Mouse (Mus musculus): Measurements from ENCODE around the gene Olfr370. TPM values are rescaled to one million over a fixed set of nuclear protein-coding genes. Genes with fewer than 3 reads are reported as not detected.
"Not testable (repeated sequence)": the region's sequence is repeated elsewhere in the genome, so short reads cannot be mapped to it uniquely, and the experiment has no call there.

Olfr370 gene
- polyA plus RNA-seq, 1 experiment from 2014 or later, result not detected

DNA sequence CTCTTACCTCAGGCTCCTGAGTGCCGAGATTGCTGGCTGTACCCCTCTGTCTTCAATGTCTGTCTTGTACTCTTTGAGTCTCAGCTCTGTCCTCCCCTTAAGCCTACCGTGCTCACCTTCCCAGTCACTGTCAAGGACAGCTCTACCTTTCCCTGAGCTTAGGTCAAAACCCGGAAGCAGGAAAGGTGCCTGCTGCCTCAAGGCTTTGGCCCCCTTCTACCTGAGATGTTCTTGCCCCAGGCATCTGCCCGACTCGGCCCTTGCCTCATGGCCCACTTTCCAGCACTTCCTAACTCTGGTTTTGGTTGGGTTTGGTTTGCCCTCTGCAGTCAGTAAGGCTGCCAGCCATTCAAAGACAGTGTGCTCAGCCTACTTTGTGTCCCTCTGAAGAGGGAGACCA lies 33.2 kb downstream of the Olfr370 start:
- H3K27ac ChIP-seq, result no peak overlapping the region
- H3K9ac ChIP-seq, result no peak overlapping the region
- no peak overlapping the region for H3K4me2 ChIP-seq (replicated peaks)
- H3K36me3 ChIP-seq, result peaks cover 44% of the 10 kb centered on the region
- peaks cover 16% of the 10 kb centered on the region for H3K4me1 ChIP-seq
- no peaks in the 10 kb centered on the region for H3K27me3 ChIP-seq (replicated peaks)
- no peaks in the 10 kb centered on the region for H3K9me3 ChIP-seq
- ATAC-seq (ENCODE audit: low FRiP score, low read depth), result no peak
- WGBS, result 78% methylated on average over 5 of the region's 5 CpGs
- no peak overlapping the region for H3K4me3 ChIP-seq

DNA sequence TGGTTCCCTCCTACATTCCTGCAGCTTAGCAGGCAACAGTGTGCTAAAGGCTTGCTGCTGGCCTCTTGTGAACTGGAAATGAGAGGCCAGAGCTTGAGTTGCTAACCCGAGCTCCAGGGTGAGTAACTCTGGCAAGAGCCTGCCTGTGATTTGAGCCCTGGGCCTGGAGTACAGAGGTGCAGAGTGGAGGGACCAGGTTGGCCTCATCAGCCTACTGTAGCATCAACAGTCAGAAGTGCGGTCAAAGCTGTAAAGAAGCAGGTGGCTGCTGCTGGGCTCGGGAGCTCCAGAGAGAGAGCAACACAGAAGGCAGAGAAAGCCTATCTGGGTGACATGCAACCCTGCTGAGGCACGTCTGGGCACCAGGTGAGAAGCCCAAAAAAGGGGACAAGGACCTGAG lies 33.6 kb downstream of the Olfr370 start:
- 81% methylated on average over 4 of the region's 4 CpGs for WGBS
- Histone ChIP-seq H3K36me3 (peaks cover 47% of the 10 kb centered on the region), H3K4me3 (no peak overlapping the region), H3K4me2 (replicated peaks) (no peak overlapping the region), H3K9ac (no peak overlapping the region), H3K27me3 (replicated peaks) (no peaks in the 10 kb centered on the region), H3K9me3 (no peaks in the 10 kb centered on the region), H3K4me1 (peaks cover 16% of the 10 kb centered on the region), H3K27ac (no peak overlapping the region)
- no peak for ATAC-seq (ENCODE audit: low FRiP score, low read depth)

DNA sequence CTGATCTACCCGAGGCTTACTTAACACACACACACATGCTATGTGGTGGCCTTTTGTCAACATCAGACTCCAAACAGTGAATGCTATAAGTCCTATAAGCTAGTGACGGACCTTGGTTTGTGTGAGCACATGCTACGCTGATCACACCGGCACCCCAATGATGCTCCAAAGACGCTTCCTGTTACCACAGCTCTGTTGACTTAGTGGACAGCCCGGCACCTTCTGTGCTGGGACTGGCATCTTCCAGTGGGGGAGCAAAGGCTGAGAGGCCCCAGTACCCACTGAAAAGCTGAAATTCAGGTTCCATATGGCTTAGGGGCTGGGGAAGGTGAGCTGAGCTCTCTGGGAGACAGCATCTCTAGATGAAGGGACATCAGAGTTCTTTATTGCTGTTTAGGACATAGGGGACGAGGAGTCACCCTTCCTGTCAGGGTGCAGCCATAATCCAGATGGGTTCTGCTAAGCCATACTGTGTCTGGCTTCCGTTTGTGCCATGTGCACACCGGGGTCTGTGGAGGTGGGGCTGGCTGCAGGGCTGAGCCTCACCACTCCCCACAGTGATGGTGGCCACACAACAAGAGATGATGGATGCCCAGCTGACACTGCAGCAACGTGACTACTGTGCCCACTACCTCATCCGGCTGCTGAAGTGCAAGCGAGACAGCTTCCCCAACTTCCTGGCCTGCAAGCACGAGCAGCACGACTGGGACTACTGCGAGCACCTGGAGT lies 34.9 kb downstream of the Olfr370 start:
- Histone ChIP-seq H3K4me3 (no peak overlapping the region), H3K9ac (no peak overlapping the region), H3K36me3 (peaks cover 52% of the 10 kb centered on the region), H3K4me2 (replicated peaks) (no peak overlapping the region), H3K27me3 (replicated peaks) (no peaks in the 10 kb centered on the region), H3K4me1 (peaks cover 21% of the 10 kb centered on the region), H3K27ac (no peak overlapping the region), H3K9me3 (no peaks in the 10 kb centered on the region)
- WGBS, result 87% methylated on average over 14 of the region's 15 CpGs
- ATAC-seq (ENCODE audit: low FRiP score, low read depth), result no peak

DNA sequence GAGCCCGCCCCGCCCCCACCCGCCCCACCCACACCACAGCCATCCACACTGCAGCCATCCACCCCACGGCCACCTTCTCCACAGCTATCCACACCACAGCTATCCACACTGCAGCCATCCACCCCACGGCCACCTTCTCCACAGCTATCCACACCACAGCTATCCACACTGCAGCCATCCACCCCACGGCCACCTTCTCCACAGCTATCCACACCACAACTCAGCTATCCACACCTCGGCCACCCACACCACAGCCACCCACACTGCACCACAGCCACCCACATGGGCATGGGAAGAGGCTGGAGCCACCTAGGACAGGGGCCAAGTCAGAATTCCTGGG lies 35.4 kb downstream of the Olfr370 start:
- H3K27ac ChIP-seq; H3K4me3 ChIP-seq; ATAC-seq (ENCODE audit: low FRiP score, low read depth); H3K27me3 ChIP-seq (replicated peaks); H3K4me2 ChIP-seq (replicated peaks); H3K9ac ChIP-seq; H3K9me3 ChIP-seq: not testable (repeated sequence)
- Histone ChIP-seq H3K4me1 (peaks cover 26% of the 10 kb centered on the region), H3K36me3 (peaks cover 52% of the 10 kb centered on the region)
- WGBS, result 95% methylated on average over 7 of the region's 7 CpGs

DNA sequence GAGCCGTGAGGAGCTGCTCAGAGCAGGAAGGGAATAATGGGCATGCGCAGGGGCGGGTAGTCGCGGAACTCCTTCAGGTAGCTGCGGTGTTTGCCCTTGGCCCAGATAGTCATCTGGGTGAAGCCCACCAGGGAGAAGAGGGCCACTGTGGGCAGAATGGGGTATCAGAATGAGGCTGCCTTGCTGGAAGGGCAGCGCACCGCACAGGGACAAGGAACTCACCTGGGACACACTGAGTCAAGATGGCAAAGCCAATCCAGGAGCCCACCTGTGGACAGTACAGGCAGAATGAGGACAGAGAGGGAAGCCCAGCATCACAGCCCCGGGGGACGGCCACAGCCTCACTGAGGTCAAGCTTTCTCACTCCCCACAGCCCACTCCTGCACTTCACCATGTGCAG lies 36.2 kb downstream of the Olfr370 start:
- ATAC-seq (ENCODE audit: low FRiP score, low read depth), result no peak
- Histone ChIP-seq H3K4me3 (no peak overlapping the region), H3K27me3 (replicated peaks) (no peaks in the 10 kb centered on the region), H3K9ac (no peak overlapping the region), H3K36me3 (peaks cover 52% of the 10 kb centered on the region), H3K4me2 (replicated peaks) (no peak overlapping the region), H3K9me3 (no peaks in the 10 kb centered on the region), H3K4me1 (peaks cover 32% of the 10 kb centered on the region), H3K27ac (no peak overlapping the region)
- 92% methylated on average over 10 of the region's 10 CpGs for WGBS

DNA sequence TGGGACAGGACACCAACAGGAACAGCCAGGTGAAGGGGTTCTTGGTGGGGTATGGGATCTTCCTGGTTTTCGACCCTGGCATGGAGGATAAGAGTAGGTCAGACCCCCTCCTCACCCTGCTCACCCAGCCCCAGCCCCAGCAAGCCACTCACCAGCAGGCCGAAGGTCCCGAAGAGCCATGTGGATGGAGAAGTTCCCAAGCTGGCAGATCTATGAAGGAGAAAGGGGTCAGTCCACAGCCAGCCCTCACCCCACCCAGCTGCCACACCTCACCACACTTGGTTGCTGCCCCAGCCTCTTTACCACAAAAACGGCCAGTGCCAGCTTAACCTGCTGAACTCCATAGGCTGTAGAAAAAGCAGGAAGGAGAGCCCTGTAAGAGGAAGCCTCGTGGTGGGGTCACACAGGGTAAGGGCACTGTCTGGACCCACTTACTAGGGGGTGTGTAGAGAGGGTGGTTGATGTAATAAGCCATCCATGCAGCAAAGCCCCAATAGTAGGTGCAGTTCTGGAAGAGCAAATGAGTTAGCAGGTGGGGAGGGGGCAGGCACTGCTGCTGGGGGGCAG lies 36.7 kb downstream of the Olfr370 start:
- Histone ChIP-seq H3K4me1 (peaks cover 35% of the 10 kb centered on the region), H3K27me3 (replicated peaks) (no peaks in the 10 kb centered on the region), H3K9ac (no peak overlapping the region), H3K4me3 (no peak overlapping the region), H3K36me3 (peaks cover 52% of the 10 kb centered on the region), H3K9me3 (no peaks in the 10 kb centered on the region), H3K27ac (no peak overlapping the region), H3K4me2 (replicated peaks) (no peak overlapping the region)
- ATAC-seq (ENCODE audit: low FRiP score, low read depth), result no peak
- WGBS, result 92% methylated on average over 5 of the region's 5 CpGs

DNA sequence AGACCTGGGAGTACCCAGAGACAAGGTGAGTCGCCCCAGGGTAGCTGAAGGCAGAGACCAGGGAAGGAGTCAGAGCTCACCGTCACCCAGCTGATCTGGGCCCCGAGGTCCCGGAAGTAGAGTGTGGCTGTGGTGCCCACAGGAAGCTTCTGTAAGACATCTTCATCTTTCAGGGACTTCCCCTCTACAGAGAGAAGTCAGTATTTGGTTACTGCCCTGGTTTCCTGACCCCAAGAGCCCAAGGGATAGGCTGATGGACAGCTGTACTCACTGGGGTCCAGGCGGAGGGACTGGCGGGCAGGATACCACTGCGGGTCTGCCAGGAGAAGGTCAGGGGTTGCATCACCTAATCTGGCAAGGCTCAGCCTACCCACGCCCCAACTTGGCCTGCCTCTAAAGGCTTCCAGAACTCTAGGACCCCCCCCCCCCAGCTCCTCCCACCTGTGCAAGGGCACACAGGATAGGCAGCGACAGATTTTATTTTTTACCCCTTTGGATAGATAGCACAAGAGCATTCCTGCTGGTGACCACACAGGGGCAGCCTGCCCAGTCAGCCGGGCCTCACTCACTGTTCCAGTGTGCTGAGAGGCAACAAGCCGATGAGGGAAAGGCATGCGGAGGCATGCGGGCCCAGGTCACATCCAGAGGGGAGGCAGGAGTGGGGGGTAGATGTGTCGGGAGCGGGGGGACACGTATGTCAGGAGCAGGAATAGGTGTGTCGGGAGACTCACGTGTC lies 37.7 kb downstream of the Olfr370 start:
- no peaks in the 10 kb centered on the region for H3K27me3 ChIP-seq (replicated peaks)
- peaks cover 52% of the 10 kb centered on the region for H3K36me3 ChIP-seq
- H3K27ac ChIP-seq, result no peak overlapping the region
- H3K4me1 ChIP-seq, result peaks cover 32% of the 10 kb centered on the region
- H3K9me3 ChIP-seq, result no peaks in the 10 kb centered on the region
- H3K4me2 ChIP-seq (replicated peaks), result no peak overlapping the region
- no peak overlapping the region for H3K9ac ChIP-seq
- 92% methylated on average over 18 of the region's 18 CpGs for WGBS
- no peak for ATAC-seq (ENCODE audit: low FRiP score, low read depth)
- H3K4me3 ChIP-seq, result no peak overlapping the region

DNA sequence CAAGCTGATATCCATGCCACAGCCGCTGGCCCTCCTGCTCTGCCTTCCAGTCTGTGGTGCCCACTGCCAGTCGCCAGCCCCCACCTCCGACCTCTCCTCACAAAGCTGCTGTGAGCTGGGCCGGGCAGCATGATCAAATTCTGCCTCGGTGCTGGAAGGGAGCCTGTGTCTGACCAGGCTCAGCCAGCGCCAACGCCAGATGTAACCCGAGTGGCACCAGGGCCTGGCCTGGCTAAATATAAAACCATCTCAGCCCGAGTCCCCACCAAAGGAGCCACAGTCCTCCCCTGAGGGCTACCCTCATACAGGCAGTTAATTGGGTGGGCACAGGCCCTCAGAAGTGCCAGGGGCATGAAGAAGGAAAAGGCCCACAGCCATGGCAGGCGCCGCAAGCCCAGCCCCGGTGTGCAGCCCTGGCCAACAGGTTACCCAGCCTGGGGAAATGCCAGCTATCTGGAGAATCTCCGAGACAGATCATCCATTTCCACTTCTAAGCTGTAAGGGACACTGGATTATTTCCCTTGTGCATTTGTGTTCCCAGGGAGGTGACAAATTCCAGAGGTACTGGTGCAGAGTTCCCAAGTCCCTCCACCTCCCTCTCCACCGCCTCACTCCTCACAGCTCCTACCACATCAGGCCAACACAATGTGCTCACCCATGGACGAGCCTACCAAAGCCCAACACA lies 39.2 kb downstream of the Olfr370 start:
- Histone ChIP-seq H3K9me3 (no peaks in the 10 kb centered on the region), H3K4me1 (peaks cover 41% of the 10 kb centered on the region), H3K36me3 (peaks cover 46% of the 10 kb centered on the region), H3K27me3 (replicated peaks) (no peaks in the 10 kb centered on the region), H3K4me3 (no peak overlapping the region), H3K9ac (no peak overlapping the region), H3K27ac (no peak overlapping the region), H3K4me2 (replicated peaks) (no peak overlapping the region)
- WGBS, result 89% methylated on average over 15 of the region's 15 CpGs
- ATAC-seq (ENCODE audit: low FRiP score, low read depth), result no peak

DNA sequence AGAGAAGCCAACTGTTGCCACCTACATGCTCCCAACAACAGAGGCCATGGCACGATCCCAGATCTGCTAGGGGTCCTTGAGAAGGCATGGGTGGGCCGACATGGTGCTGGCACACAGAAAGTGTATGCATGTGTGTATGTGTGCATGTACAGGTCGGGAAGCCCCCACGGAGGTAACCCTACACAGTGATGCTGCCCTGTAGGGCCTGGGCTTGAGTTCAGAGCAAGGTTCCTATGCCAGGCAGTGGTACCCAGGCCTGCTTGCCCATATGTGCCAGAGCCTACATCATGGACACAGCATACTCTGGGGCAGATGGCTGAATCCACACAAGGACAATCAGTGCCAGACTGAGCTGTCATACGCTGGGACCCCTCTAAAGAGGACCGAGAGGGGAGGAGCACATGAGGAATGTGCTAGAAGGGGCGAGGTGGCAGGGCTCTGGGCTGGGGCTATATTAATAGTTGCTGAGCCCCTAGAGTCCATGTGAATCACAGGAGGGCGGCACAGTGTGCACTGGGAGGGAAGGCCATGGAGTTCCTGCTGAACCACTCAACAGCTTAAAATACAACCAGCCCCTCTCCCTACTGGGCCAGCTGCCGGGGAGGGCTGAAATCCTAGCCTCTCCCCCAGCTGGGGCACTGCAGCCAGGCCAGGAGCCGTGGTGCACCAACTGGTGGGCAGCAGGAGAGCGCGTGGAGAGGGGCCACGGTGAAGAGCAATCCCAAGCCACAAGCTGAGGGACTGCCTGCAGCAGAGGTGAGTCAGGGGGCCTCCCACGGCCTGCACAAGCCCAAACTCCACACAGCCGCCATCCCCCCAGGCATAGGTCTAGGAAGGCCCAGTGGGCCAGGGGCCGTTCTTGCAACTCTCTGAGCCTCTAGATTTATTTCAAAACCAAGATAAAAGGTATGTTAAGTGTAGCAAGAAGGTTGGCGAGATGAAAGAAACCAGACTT lies 40.3 kb downstream of the Olfr370 start:
- Histone ChIP-seq H3K4me2 (replicated peaks) (no peak overlapping the region), H3K27me3 (replicated peaks) (no peaks in the 10 kb centered on the region), H3K36me3 (peaks cover 36% of the 10 kb centered on the region), H3K27ac (no peak overlapping the region), H3K9me3 (no peaks in the 10 kb centered on the region), H3K9ac (no peak overlapping the region), H3K4me1 (peaks cover 45% of the 10 kb centered on the region), H3K4me3 (no peak overlapping the region)
- WGBS, result 80% methylated on average over 17 of the region's 17 CpGs
- no peak for ATAC-seq (ENCODE audit: low FRiP score, low read depth)

DNA sequence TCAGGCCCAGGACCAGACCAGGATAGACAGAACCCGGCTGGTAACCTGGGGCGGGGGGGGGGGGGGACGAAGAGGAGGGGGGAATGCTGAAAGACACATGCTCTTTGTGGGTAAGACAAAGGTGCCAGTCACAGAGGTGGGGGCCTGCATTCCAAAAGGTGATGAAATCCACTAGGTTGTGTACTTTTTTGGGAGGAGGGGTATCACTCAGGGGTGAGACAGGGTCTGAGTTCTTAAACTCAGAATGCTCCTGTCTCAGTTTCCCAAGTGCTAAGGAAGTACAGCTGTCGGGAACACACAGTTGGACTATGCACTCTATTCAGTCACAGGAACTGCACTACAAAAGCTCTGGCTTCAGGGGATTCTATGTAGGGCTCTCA lies 40.9 kb downstream of the Olfr370 start:
- H3K27me3 ChIP-seq (replicated peaks), result no peaks in the 10 kb centered on the region
- no peak overlapping the region for H3K4me2 ChIP-seq (replicated peaks)
- no peak overlapping the region for H3K9ac ChIP-seq
- H3K27ac ChIP-seq, result no peak overlapping the region
- ATAC-seq (ENCODE audit: low FRiP score, low read depth), result no peak
- no peaks in the 10 kb centered on the region for H3K9me3 ChIP-seq
- peaks cover 30% of the 10 kb centered on the region for H3K36me3 ChIP-seq
- peaks cover 49% of the 10 kb centered on the region for H3K4me1 ChIP-seq
- 72% methylated on average over 3 of the region's 4 CpGs for WGBS
- no peak overlapping the region for H3K4me3 ChIP-seq

DNA sequence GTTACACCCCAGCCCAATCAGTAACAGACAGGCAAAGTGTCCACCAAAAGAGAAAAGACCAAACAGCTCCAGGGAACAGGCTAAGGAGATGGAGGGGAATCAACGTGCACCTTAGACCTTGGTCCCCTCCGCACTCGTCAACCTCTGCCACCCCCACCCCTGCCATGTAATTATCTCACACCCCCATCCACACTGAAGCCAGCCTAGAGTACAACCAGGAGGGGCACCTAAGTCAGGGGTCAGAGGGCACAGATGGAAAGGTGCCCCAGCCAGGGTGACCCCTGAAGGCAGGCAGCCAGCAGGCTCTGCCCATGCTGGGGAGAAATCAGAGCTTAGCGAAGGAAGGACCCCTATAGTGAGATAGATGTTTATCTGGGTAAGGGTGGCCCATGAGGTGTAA lies 41.3 kb downstream of the Olfr370 start:
- Histone ChIP-seq H3K9me3 (no peaks in the 10 kb centered on the region), H3K4me3 (no peak overlapping the region), H3K4me2 (replicated peaks) (no peak overlapping the region), H3K9ac (no peak overlapping the region), H3K36me3 (peaks cover 26% of the 10 kb centered on the region), H3K27me3 (replicated peaks) (no peaks in the 10 kb centered on the region), H3K27ac (no peak overlapping the region), H3K4me1 (peaks cover 51% of the 10 kb centered on the region)
- 64% methylated on average over 4 of the region's 4 CpGs for WGBS
- no peak for ATAC-seq (ENCODE audit: low FRiP score, low read depth)

Measured in neural tube, embryonic 12.5 days (tissue).